Mouse (Mus musculus): ENCODE data around the gene Fam50a.

GRCm38 (mm10) chrX:74269736-74270061 lies 43.1 kb upstream of the Fam50a start:
- TF ChIP-seq POLR2A (IDR thresholded peaks at IDR 0.05; ENCODE audit: borderline replicate concordance, extremely low read depth, insufficient read depth, insufficient read length, poor library complexity, severe bottlenecking) (no peak), CTCF (IDR thresholded peaks at IDR 0.05; ENCODE audit: borderline replicate concordance, extremely low read depth, insufficient read depth, insufficient read length) (no peak)

Data from brain, embryonic 14.5 days (tissue).